Mouse (Mus musculus) E14TG2a.4 (cell line): ENCODE measurements around the gene Map7.

Experiments
- CTCF ChIP-seq: conservative IDR thresholded peaks from 2 replicates; pipeline ENCODE4 v1.5.1; 2014; ENCODE audit warnings: low read length
- POU5F1 ChIP-seq: IDR thresholded peaks from 2 replicates; pipeline ENCODE4 v1.6.1; 2014; ENCODE audit warnings: low read length, borderline replicate concordance

GRCm38 (mm10) chr10:20141376-20141775 is 6.9 kb upstream of the Map7 start:
- TF ChIP-seq CTCF (no peak), POU5F1 (no peak)
